Mouse (Mus musculus): ENCODE data around the gene Nebl.

DNA sequence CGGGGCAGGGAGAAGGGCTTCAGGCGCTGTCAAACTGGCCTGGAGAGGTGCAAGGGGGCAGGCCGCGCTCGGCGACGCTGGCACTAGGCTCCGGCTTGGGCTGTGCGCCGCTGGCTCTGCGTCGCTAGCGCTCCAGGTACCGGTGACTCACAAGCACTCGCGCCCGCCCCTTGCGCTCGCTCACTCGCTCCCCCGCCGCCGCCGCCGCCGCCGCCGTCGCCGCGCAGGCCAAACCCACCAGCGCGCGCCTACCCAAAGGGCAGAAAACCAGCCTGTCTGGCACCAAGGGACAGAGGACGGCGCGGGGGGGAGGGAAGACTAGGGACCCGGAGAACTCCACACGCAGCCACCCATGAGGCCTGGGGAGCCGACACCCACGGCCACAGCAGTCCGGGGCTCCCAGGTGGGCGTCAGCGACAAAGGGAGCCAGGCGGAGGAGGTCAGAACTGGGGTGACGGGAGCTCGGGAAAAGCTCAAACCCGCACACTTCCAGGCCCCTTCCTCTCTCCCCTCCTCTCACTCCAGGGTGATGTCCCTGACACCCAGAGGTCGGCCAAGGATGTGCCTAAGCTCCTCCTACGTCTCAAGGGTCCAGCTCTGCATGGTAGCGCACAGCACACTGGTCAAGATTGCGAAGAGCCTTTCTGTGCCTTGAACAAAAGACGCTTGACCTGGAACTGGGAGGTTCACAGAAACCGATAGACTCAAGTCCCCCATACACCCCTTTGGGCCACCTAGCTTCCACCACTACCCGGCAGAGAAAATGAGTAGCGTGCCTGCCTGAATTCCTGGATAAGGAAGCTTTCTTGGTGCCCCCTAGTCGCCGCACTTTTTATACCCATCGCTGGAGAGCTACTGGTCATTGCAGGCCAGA is at the start of gene Nebl:
- TF ChIP-seq CTCF (IDR thresholded peaks at IDR 0.05) (peak; percentile 52), EP300 (IDR thresholded peaks at IDR 0.05) (no peak)

Measured in lung, postnatal 0 days (tissue).